Mouse (Mus musculus): ENCODE measurements around the gene Gsk3a.

Gene Gsk3a

GRCm38 (mm10) chr7:25190806-25191205 is 46.8 kb downstream of the Gsk3a start:
- DNase-seq (ENCODE audit: low read depth, low spot score) = no peak

GRCm38 (mm10) chr7:25187662-25188650 is 49.7 kb downstream of the Gsk3a start:
- no peak for DNase-seq (ENCODE audit: low read depth, low spot score)

GRCm38 (mm10) chr7:25184091-25184490 is 53.6 kb downstream of the Gsk3a start:
- no peak for DNase-seq (ENCODE audit: low read depth, low spot score)

GRCm38 (mm10) chr7:25181814-25182213 is 55.8 kb downstream of the Gsk3a start:
- DNase-seq (ENCODE audit: low read depth, low spot score) = no peak

GRCm38 (mm10) chr7:25181331-25181790 is 56.3 kb downstream of the Gsk3a start:
- DNase-seq (ENCODE audit: low read depth, low spot score) = no peak

- no peak for DNase-seq (ENCODE audit: low read depth, low spot score)
These were observed 57.1 kb downstream of the Gsk3a start for GRCm38 (mm10) chr7:25180512-25180911.

- DNase-seq (ENCODE audit: low read depth, low spot score) = peak; percentile 87
These were observed 58.0 kb downstream of the Gsk3a start, which contains the start of gene Pou2f2 for GRCm38 (mm10) chr7:25179606-25180161. Pou2f2 (minus strand) TSS chr7:25179726.

- no peak for DNase-seq (ENCODE audit: low read depth, low spot score)
These were observed 58.7 kb downstream of the Gsk3a start for GRCm38 (mm10) chr7:25178787-25179605.

- DNase-seq (ENCODE audit: low read depth, low spot score) = no peak
These were observed 59.3 kb downstream of the Gsk3a start for GRCm38 (mm10) chr7:25178317-25178716.
